Mouse (Mus musculus): ENCODE results near the gene Armcx3. TPM values are rescaled to one million over a fixed set of nuclear protein-coding genes. Genes with fewer than 3 reads are reported as not detected.
"Not testable (repeated sequence)": the region's sequence is repeated elsewhere in the genome, so short reads cannot be mapped to it uniquely, and the experiment has no call there.

Gene Armcx3
- total RNA-seq (2021), result 10 to 100 TPM; 33.3 to 42.6 TPM
- long read RNA-seq, experiment 1, transcript Armcx3-201 (5 exons, 3,327 nt), result major isoform, 53 of 64 reads
- long read RNA-seq, experiment 1, partial matches to known transcripts, result 8 of 64 reads
- long read RNA-seq, experiment 1, other reads (novel, unspliced or antisense), result 1 of 64 reads
- long read RNA-seq, experiment 2, transcript Armcx3-201 (5 exons, 3,327 nt), result major isoform, 50 of 57 reads
- long read RNA-seq, experiment 2, partial matches to known transcripts, result 5 of 57 reads
- long read RNA-seq, experiment 2, other reads (novel, unspliced or antisense), result 1 of 57 reads

- peak; percentile 62 for DNase-seq
- intact Hi-C loops (cut with DNase I; ENCODE audit: low total_unique reads), result no loop called here
Measured at GRCm38 (mm10) chrX:134756434-134757292, at the start of gene Armcx3. Armcx3 (plus strand) TSS chrX:134756595.

- intact Hi-C loops (cut with DNase I; ENCODE audit: low total_unique reads), result no loop called here
- no peak for DNase-seq
Measured at GRCm38 (mm10) chrX:134716863-134717262, 39.5 kb upstream of the Armcx3 start.

GRCm38 (mm10) chrX:134717752-134718308 lies 38.6 kb upstream of the Armcx3 start, which contains the start of gene Armcx1:
Armcx1 (plus strand) TSS chrX:134717963.
- intact Hi-C loops (cut with DNase I; ENCODE audit: low total_unique reads), result no loop called here
- DNase-seq, result peak; percentile 52

- intact Hi-C loops (cut with DNase I; ENCODE audit: low total_unique reads), result no loop called here
- DNase-seq, result peak; percentile 66
Measured at GRCm38 (mm10) chrX:134718524-134718923, 37.9 kb upstream of the Armcx3 start.

GRCm38 (mm10) chrX:134723762-134724161 lies 32.6 kb upstream of the Armcx3 start:
- DNase-seq; intact Hi-C loops (cut with DNase I; ENCODE audit: low total_unique reads): not testable (repeated sequence)

- DNase-seq, result no peak
- intact Hi-C loops (cut with DNase I; ENCODE audit: low total_unique reads), result no loop called here
Measured at GRCm38 (mm10) chrX:134729778-134730177, 26.6 kb upstream of the Armcx3 start.

- intact Hi-C loops (cut with DNase I; ENCODE audit: low total_unique reads), result no loop called here
- DNase-seq, result no peak
Measured at GRCm38 (mm10) chrX:134737796-134738195, 18.6 kb upstream of the Armcx3 start.

- no peak for DNase-seq
- intact Hi-C loops (cut with DNase I; ENCODE audit: low total_unique reads), result no loop called here
Measured at GRCm38 (mm10) chrX:134739160-134739559, 17.2 kb upstream of the Armcx3 start.

- DNase-seq, result no peak
- intact Hi-C loops (cut with DNase I; ENCODE audit: low total_unique reads), result no loop called here
Measured at GRCm38 (mm10) chrX:134741862-134742261, 14.5 kb upstream of the Armcx3 start.

GRCm38 (mm10) chrX:134746459-134746858 lies 9.9 kb upstream of the Armcx3 start:
- intact Hi-C loops (cut with DNase I; ENCODE audit: low total_unique reads), result loop anchor here (5.0 kb wide), 1 partner anchor 166 kb away; no protein-coding TSS in a partner anchor

GRCm38 (mm10) chrX:134750764-134751592 lies 5.4 kb upstream of the Armcx3 start, which contains the start of gene Armcx6:
Armcx6 (minus strand) TSS chrX:134751417.
- intact Hi-C loops (cut with DNase I; ENCODE audit: low total_unique reads), result no loop called here
- peak; percentile 76 for DNase-seq

More at GRCm38 (mm10) chrX:134746459-134746858, 9.9 kb upstream of the Armcx3 start:
- DNase-seq, result peak; percentile 34

GRCm38 (mm10) chrX:134751910-134752309 lies 4.5 kb upstream of the Armcx3 start:
- no peak for DNase-seq
- intact Hi-C loops (cut with DNase I; ENCODE audit: low total_unique reads), result no loop called here

- intact Hi-C loops (cut with DNase I; ENCODE audit: low total_unique reads), result no loop called here
- no peak for DNase-seq
Measured at GRCm38 (mm10) chrX:134752584-134752983, 3.8 kb upstream of the Armcx3 start.

GRCm38 (mm10) chrX:134757293-134757995 lies 1.0 kb downstream of the Armcx3 start:
- intact Hi-C loops (cut with DNase I; ENCODE audit: low total_unique reads), result no loop called here
- no peak for DNase-seq

GRCm38 (mm10) chrX:134763428-134764198 lies 7.2 kb downstream of the Armcx3 start:
- DNase-seq; intact Hi-C loops (cut with DNase I; ENCODE audit: low total_unique reads): not testable (repeated sequence)

GRCm38 (mm10) chrX:134787728-134788127 lies 31.3 kb downstream of the Armcx3 start:
- DNase-seq, result no peak
- intact Hi-C loops (cut with DNase I; ENCODE audit: low total_unique reads), result no loop called here

- DNase-seq, result peak; percentile 23
- intact Hi-C loops (cut with DNase I; ENCODE audit: low total_unique reads), result no loop called here
Measured at GRCm38 (mm10) chrX:134807833-134808754, 51.7 kb downstream of the Armcx3 start.

Measured in gastrocnemius, postnatal 14 days (tissue).